Mouse (Mus musculus) frontal cortex, postnatal 36 days (tissue): ENCODE results near the gene Hectd1.

Experiments used
- DNase-seq, 2 experiments: peaks; one replicate each; pipeline ENCODE4 v3.0.0; 2022; ENCODE audit warnings: low spot score in 2 of 2

Hectd1 gene

GRCm38 (mm10) chr12:51703859-51704258, 125.5 kb downstream of the Hectd1 start:
- DNase-seq: no peak

GRCm38 (mm10) chr12:51701723-51702122, 127.6 kb downstream of the Hectd1 start:
- DNase-seq: no peak

GRCm38 (mm10) chr12:51699623-51700393, 129.5 kb downstream of the Hectd1 start:
- no peak for DNase-seq

- DNase-seq: no peak
These were observed 133.2 kb downstream of the Hectd1 start for GRCm38 (mm10) chr12:51696157-51696556.

GRCm38 (mm10) chr12:51694966-51695365, 134.4 kb downstream of the Hectd1 start:
- no peak for DNase-seq

GRCm38 (mm10) chr12:51694096-51694495, 135.2 kb downstream of the Hectd1 start:
- no peak for DNase-seq
